Mouse (Mus musculus) mouse trophoblast stem cell (cell line): ENCODE data around the gene Galnt15.

Source experiments
- in situ Hi-C, 2 experiments: fragments of 300-500 bp; cut with MseI, MboI; formaldehyde crosslinking; loops; 2 replicates in 1 of 2; 3 replicates in 1 of 2; pipeline ENCODE4 v1.15.1; 2025

The Galnt15 gene

DNA sequence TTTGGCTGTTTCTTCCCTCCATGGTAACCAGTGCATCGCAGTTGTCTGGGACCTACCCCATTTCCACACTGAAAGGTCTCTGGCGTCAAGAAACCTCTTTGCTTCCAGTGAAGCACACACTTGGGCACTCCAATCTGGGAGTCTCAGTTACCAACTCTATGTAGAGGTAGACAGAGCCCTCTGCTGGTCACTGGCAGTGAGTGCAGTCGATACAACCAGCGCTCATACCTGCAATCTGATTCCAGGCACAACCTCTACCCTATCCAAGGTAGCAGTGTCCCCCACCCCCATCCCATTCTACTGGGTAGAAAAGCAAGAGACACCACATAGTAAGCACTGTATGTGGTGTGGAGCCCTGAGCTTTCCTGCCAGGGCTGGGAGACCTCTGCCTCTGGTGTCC is 3.7 kb downstream of the Galnt15 start:
- in situ Hi-C loops: loop anchor here (5.0 to 10.0 kb wide), 2 partner anchors 75 to 238 kb away; no protein-coding TSS in a partner anchor

DNA sequence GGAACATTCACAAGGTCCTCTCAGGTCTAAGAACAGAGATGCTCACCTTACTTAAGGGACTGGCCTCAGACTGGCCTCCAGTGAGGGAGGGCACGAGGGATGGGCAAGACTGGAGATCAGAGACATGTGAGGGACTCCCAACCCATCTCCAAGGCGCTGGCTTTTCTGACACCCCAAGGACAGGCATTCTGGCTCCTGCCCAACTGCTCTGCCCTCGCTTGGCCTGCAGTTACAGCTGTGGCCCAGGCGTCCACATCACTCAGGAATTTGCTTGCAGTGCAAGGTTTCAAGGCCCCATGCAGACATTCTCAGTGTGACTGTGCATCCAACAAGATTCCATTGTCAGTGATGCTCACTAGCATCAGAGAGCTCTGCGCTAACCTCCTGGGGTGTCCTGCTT is 7.7 kb downstream of the Galnt15 start:
- in situ Hi-C loops: loop anchor here in 1 of 2 experiments (10.0 kb wide), 1 partner anchor 242 kb away; no protein-coding TSS in a partner anchor

DNA sequence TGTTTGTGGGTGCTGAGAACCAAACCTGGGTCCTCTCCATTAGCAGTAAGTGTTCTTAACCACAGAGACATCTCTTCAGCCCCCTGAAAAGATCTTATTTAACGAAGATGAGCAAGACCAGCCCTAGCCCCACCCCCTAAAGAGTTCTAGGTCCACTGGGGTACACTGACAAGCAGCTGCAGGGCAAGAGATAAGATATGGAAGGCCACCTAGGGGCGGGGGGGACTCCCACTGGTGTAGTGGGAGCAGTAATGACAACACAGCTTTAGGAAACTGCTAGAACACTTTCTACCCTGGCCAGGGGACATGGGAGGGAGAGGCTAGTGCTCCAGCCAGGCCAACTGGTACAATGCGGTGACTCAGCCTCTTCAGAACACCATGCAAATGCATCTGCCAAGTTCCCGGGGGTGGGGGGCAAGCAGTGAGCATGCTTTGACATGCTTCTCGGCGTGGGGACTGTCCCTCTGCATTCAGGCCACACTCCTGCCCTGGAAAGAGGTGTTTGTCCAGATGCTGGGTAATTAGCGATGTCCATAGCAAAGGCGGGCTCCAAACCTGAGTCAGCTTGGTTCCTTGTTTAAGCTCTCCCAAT is 9.0 kb downstream of the Galnt15 start:
- in situ Hi-C loops: loop anchor here in 1 of 2 experiments (10.0 kb wide), 1 partner anchor 243 kb away; no protein-coding TSS in a partner anchor

DNA sequence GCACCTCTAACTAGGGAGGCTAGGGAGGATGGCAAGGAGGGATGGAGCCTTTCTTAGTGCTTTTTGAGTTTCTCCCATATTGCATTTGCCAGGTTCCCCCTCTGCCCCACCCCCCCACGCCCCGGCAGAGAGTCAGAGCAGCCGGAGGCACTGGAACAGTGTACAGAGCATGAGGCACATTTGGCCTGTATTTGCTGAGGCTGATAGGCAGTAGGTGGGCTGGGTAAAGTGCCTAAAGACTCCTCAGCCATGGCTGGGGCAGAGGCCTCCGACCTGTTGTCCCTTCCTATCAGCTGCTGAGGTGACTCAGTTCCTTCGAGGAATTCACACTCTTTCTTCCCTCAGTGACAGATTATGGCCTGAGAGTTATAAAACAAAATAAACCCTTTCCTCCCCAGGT is 13.3 kb downstream of the Galnt15 start:
- in situ Hi-C loops: no loop called here

DNA sequence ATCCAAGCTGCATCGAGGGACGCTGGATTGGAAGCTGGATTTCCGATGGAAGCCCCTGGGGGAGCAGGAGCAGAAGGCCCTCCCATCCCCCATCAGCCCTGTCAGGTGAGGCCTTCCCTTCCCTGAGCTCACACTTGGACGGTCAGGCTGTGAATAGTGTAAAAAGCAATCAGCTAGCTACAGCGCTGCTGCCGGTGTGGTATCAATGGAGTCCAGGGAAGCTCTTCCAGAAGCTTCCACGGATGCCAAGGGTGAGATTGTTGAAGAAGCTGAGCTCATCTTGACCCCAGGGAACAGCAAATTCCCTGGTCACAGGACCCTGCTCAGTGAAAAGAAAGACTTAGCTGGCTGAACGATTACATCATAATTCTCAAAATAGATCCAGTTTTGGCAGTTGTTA is 17.6 kb downstream of the Galnt15 start:
- in situ Hi-C loops: no loop called here

DNA sequence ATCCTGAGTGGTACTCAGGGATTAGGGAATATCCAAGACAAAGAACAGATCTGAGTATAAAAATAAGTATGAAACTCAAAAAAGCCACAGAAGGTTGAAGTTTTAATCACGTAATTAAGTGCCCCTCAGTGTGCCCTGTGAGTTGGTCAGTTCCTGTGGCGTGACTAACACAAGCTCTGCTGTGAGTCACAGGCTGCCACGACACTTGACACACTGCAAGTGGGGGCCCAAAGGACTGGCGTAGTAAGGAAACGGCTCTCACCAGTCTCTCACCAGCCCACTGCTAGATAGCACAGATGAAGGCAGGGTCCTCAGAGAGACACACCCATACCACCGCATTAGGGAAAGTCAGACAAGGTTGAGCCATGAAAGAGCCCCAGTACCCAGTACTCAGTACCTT is 21.4 kb downstream of the Galnt15 start:
- in situ Hi-C loops: loop anchor here in 1 of 2 experiments (25.0 kb wide), 1 partner anchor 388 kb away; no protein-coding TSS in a partner anchor

DNA sequence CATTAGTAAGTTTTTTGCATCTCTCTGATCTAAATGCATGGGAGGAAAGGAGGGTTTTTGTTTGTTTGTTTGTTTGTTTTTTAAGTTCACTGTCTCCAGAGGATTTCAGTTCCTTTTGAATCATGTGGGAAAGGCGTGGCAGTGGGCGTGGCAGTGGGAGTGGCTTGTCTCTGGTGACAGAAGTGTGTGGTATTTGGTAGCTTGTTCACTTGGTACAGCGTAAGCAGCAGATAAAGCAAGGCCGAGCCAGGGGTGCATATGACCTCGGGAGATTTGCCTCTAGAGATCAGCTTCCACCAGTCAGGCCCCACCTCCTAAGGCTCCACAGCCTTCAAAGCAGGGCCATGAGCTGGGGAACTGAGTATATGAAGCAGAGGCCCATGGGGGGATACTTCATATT is 25.1 kb downstream of the Galnt15 start:
- in situ Hi-C loops: loop anchor here in 1 of 2 experiments (25.0 kb wide), 1 partner anchor 392 kb away; no protein-coding TSS in a partner anchor

DNA sequence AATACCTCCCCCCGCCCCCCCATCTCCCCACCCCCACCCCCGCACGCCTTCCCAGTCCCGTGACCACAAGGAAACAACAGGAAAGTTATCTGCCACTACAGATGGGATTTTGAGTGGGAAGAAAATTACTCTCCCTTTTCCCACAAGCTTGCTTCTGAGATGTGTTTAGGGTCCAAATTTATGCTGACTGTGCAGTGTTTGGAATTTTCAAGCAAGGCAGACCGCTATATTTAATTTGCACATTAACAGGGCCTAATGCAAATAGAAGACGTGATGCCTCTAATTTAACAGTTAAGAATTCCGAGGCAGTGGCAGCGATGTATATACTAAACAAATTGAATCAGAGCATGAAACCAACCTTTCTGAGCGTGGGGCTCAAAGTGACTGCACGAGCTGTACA is 26.0 kb downstream of the Galnt15 start:
- in situ Hi-C loops: loop anchor here in 1 of 2 experiments (25.0 kb wide), 1 partner anchor 392 kb away; no protein-coding TSS in a partner anchor

DNA sequence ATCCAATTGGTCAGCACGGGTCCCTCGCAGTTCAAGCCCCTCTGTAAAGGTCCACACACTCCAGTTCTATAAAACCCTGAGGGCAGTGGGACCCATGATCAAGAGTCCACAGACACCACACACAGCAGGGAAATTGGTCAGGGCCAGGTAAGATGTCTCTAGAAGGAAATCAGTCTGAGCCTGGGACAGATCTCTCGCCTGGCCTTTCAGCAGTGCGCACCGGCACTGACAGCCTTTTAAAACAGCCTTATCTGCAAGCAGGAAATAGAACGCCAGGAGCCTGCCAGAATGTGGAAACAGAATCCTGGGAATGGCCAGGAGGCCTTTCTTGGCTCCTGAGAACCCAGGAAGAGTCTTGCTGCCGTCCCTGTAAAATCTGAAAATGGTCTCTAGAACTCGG is 27.0 kb downstream of the Galnt15 start:
- in situ Hi-C loops: loop anchor here in 1 of 2 experiments (25.0 kb wide), 1 partner anchor 393 kb away; no protein-coding TSS in a partner anchor

DNA sequence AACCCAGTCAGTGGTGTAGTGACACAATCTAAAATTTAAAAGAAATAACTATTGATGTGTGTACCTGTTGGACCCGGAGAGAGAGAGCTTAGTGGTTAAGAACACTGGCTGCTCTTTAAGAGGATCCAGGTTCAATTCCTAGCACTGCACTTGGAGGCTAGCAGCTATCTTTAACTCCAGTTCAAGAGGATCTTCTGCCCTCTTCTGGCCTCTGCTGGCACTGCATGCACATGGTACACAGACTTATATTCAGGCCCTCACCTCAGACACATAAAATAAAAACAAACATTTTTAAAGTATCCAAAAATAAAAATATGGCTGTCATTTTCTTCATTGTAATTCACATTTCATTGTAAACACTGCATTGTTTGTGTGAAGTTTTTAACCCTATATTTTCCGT is 27.9 kb downstream of the Galnt15 start:
- in situ Hi-C loops: loop anchor here in 1 of 2 experiments (25.0 kb wide), 1 partner anchor 394 kb away; no protein-coding TSS in a partner anchor

DNA sequence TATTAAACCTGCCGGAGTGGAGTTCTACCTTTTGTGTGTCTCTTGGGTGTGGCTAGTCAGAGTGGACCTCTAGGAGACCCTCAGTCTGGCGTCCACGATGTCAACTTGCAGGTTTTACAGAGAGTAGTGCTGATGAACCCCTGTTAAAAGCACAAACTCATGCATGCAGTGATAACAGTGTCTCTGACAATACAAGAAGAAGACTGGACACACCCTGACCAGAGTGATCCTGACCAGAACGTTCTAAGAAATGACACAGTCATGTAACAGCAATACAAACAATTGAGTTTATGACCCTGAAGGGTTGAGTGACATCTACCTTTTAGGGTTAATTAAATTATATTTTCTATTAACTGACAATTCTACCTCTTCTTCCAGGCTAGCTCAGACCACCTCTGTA is 28.9 kb downstream of the Galnt15 start:
- in situ Hi-C loops: loop anchor here in 1 of 2 experiments (25.0 kb wide), 1 partner anchor 395 kb away; no protein-coding TSS in a partner anchor

DNA sequence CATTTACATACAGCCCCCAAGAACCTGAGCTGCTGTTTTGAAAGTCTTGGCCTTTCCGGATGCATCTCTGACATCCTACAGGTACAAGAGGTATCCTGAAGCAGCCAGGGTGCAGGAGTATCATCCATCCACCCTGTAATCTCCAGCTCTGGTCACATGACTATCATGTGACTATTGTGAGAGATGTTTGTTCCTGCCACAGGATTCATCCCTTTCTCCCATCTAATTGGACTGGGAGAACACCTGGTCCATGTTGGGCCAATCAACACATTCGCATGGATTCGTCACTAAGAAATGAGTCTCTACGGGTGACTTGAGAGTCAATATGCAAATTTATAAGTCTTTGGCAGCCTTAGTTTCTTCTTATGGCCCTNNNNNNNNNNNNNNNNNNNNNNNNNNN is 32.6 kb downstream of the Galnt15 start:
- in situ Hi-C loops: loop anchor here (10.0 to 25.0 kb wide), 2 partner anchors 257 to 399 kb away; no protein-coding TSS in a partner anchor

DNA sequence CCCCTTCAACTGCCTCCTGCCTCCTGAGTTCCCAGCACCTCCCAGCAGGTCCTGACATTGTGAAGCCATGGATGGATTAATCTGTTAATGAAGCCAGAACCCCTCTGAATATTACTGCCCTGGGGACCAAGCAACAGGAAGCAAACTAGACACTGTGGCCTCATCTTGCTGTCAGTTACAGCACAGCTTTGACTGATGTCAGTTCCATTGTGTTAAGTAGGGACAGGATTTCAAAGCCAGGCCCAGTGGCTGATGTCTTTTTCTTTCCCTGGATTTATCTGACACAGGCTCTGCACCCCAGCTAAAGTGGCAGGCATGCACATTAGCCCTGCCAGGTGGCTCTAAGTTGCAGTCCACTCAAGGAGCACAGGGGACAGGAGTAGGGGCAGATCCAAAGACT is 44.0 kb downstream of the Galnt15 start:
- in situ Hi-C loops: loop anchor here in 1 of 2 experiments (25.0 kb wide), 1 partner anchor 411 kb away; no protein-coding TSS in a partner anchor

DNA sequence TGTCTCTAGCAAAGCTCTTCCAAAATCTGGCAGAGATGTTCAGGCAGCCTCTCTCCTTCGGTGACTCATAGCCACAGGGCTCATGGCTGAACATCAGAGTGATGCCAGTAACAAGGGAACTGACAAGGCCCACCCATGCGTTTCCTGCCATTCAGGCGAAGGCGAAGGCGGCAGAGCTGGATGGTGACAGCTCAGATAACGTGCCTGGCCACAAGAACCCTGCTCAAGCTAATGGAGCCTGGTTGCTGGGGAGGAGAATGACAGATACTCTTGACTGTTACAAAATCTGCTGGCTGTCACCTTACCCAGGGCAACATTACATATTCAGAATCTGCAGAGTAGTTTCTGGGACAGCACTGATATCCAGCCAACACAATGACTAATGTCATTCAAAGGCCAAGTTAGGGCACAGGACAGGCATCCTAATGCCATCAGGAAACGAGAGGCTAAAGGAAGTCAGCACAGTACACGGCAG is 44.5 kb downstream of the Galnt15 start:
- in situ Hi-C loops: loop anchor here in 1 of 2 experiments (25.0 kb wide), 1 partner anchor 411 kb away; no protein-coding TSS in a partner anchor

DNA sequence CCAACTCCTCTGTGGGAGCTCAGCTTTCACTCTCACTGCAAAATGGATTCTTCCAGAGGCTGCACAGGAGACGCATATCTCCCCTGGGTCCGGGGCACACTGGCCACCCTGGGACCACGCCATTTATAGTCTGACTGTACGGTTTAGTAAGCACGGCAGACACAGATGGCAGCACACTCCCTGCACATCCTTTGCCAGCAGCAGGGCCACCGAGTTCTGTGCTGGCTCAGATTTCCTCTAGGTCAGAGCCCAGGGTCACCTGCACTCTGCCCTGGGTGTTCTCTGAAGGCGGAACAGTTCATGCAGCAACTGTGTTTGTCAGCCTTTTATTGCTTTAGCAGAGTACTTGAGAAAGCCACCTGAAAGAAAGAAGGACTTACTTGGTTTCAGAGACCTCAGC is 45.1 kb downstream of the Galnt15 start:
- in situ Hi-C loops: loop anchor here in 1 of 2 experiments (25.0 kb wide), 1 partner anchor 412 kb away; no protein-coding TSS in a partner anchor

DNA sequence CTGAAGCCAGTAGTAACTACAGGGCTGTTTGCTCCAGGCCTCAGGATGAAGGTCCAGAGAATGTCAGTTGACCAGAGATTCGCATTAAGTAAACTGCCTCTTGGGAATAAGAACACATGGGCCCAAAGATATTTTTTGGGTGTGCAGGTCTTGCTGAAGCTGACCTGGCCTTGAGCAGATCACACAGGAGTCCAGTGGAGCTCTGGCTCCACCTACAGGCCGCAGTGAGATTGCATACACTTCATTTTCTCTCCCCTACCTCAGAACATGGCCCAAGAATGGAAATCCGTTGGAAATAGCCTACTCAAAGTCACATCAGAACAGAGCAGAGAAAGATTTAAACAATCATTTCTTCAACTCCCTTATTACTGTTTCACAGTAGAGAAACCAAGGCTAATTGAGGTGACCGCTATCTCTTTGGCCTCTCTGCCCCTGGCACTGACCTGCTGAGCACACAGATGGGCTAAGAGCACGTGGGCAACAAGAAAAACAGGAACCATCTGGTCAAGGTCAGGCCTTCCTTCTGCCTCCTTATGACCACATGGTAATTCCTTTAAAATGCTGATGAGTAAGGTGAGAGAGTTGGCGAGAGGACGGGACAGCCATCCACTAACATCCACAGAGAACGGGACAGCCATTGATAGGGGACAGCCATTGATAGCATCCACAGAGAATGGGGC is 48.2 kb downstream of the Galnt15 start:
- in situ Hi-C loops: no loop called here

DNA sequence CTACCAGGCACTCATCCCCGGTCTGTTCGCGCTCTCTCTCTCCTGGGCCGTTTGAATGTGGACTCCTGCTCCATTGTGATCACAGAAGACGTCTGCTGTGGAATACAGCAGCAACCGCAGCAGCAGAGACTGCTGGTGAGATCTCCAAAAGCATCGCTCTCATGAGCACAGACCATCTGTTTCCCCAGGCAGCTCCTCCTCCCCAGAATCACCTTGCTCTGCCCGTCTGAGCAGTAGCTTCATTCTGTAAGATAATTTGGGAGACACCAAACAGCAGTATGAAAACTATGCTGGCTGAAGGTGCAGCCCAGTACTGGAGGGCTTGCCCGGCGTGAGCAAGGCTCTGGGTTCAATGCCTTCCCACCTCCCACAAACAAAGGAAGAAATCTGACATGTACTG is 52.2 kb downstream of the Galnt15 start:
- in situ Hi-C loops: no loop called here

DNA sequence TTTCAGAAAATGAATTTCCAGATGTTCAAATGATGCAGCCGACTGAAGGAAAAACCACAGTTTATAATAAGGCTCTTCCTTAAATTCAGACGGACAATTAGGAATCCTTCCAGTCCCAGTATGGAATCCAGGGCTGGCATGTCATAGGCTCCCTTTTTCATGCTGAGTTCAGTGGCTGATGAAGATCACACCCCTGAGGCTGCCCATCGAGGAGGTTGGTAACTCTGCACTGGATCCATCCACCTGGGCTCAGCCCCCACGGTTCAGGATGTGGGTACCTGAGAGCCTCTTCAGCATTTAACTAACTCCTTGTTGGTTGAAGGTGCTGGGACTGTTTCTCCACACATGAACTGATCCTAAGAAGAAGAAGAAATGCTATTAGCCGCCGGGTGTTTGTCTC is 54.1 kb downstream of the Galnt15 start:
- in situ Hi-C loops: no loop called here

DNA sequence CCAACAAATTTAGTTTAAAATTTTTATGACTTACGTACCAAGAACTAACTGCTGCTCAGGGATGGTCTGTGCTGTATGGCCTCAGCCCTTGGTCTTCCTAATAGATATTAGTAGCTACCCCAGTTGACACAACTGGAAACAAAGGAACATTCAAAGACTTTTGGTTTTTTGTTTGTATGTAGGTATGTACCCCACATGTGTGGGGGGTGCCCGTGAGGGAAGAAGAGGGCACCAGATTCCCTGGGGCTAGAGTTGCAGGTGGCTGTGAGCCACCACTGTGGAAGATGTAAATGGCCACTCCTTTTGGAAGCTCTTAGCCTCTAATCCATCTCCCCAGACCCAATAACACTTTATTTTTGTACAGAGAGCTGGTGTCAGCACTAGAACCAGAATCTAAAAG is 54.7 kb downstream of the Galnt15 start:
- in situ Hi-C loops: no loop called here

DNA sequence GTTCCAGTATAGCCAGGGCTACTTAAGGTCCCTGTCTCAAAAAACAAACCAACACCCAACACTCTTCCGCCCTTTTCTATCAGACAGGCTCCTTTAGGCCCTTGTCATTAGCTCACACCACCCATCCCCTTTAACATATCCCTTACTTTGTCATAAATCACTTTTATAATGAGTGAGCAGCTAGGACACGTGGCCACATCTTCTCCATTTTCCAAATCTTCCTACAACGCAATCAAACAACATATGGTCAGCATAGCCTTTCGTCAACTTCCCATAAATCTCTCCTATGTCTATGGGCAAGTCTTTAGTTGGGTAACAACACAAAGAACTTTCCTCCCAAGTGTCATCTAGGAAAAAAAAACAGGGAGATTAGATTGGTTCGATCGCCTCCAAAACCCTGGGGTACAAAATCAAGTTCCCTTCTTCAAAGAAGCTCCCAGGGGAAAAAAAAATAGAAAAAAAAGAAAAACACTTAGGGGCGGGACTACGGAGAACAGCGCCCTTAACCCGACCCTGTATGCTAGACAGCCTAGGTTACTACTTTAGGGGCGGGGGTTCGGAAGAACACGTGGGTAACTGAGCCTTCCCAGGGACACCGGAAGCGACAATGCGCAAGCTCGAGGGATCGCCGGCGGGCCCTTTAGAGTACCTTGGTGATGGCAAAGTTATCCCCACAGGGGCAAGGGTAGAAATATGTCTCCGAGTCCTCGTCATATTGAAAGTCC is 56.1 kb downstream of the Galnt15 start, which contains the start of gene Oxnad1:
TSS of gene Oxnad1 (plus strand) at position 614 of the 725 bp plus-strand sequence.
- in situ Hi-C loops: no loop called here

DNA sequence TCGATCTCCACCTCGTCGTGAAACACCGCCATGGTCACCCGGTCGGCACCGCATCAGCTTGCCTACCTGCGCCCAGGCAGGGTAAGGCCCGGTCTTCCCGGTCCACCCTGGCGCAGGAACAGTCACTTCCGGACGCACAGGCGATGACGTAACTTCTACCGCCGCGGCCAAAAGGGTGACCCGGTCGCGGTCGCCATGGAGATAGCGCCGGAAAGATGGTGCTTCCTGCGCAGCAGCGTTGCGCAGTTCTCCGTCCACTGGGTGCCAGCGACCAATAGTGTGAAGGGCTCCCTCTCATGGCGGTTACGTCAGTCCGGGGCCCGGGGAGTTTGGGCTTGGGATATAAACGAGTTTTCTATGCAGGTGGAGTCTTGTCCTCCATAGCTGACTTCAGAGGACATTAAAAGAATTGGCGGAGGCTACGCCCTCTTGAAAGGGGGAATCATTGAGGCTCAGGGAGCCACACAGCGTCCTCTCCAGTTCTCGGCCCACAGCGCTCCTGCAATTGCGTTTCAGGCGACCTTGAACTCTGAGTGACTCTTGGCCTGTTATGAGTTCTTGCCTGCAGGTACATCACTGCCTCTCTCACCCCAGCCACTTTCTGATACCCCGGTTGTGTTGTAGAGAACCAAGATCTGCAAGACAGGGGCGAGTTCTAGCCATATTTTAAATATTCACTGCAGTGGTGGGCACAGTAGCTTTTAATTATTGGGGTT is 56.9 kb downstream of the Galnt15 start, which contains the start of gene Dph3:
TSS of gene Dph3 (minus strand) at position 244 of the 716 bp plus-strand sequence.
- in situ Hi-C loops: no loop called here
